Mouse (Mus musculus): Measurements from ENCODE around the gene Orai3.

DNA sequence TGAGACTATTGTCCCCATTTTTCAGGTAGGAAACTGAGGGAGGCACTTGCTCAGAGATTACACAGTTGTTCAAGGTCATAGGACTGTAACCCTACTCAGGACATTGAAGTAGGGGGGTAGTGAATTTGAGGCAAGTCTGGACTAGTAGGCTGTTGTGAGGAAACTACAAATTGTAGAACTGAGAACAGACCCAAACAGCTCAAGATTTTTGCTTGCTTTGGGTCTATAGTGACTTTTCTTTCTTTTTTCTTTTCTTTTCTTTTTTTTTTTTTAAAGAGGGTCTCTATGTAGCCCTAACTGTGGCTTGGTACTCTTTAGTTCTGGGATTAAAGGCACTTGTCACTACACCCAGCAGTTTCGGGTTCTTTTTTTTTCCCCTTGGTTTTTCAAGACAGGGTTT is 2.9 kb downstream of the Orai3 start:
- TF ChIP-seq POLR2A (IDR thresholded peaks at IDR 0.05; ENCODE audit: control insufficient read depth, extremely low read depth, insufficient read depth, low read length, poor library complexity) (no peak), CTCF (IDR thresholded peaks at IDR 0.05; ENCODE audit: borderline replicate concordance, control insufficient read depth, extremely low read depth, insufficient read depth, low read length, poor library complexity) (no peak)
